Mouse (Mus musculus) left cerebral cortex, adult 2 months (tissue): Measurements from ENCODE around the gene Gucy2d. TPM values are rescaled to one million over a fixed set of nuclear protein-coding genes. Genes with fewer than 3 reads are reported as not detected.

Experiments used
- DNase-seq, 2 experiments: peaks; one replicate each; pipeline ENCODE4 v3.0.0; 2021 to 2022; ENCODE audit warnings: low spot score in 2 of 2, mixed read lengths in 1 of 2; ENCODE audit errors: extremely low spot score in 1 of 2
- H3K27ac ChIP-seq: fragments of 200-600 bp; 2 replicates; pipeline ENCODE4 v1.8.1; 2022
- H3K4me3 ChIP-seq: fragments of 200-600 bp; 2 replicates; pipeline ENCODE4 v1.8.1; 2022
- CTCF ChIP-seq: fragments of 200-600 bp; IDR thresholded peaks from 2 replicates; pipeline ENCODE4 v1.8.1; 2022; ENCODE audit warnings: antibody characterized with exemption, mild to moderate bottlenecking, moderate library complexity
- intact Hi-C: fragments of 180-260 bp; cut with DNase I; formaldehyde crosslinking; loops from one replicate; pipeline ENCODE4 v1.15.1; 2025
- total RNA-seq, 2 experiments: library from RNA; stranded (reverse); gene quantifications; 2 replicates each; pipeline ENCODE4 v1.2.3; 2021

Gene Gucy2d
- total RNA-seq, 2 experiments from 2014 or later = not detected

- DNase-seq = no peak
- intact Hi-C loops = no loop called here
- TF ChIP-seq CTCF = no peak
- H3K27ac ChIP-seq = no peak overlapping the region
- H3K4me3 ChIP-seq = no peak overlapping the region
Observed at GRCm38 (mm10) chr7:98454397-98455120, 14.3 kb downstream of the Gucy2d start.

DNA sequence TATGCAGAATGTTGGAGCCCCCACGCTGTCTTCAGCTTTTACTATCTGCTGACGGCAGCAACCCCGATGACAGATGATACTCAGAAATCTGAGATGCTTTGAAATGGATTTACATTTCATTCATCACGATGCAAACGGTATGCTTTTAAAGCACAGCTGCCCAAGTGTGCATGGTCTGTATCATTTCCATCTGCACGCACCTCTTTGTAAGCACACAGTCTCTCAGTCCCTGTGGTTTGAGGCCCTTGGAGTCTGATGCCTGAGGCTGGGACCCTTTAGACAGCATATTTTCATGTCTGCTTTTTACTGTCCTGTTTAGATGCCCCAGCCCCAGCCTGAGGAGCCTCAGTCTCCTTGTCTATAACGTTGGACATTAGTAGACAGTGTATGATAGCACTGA lies 20.1 kb downstream of the Gucy2d start:
- DNase-seq = no peak
- H3K4me3 ChIP-seq = no peak overlapping the region
- intact Hi-C loops = no loop called here
- no peak for TF ChIP-seq CTCF
- no peak overlapping the region for H3K27ac ChIP-seq

- TF ChIP-seq CTCF = no peak
- no peak for DNase-seq
- no peak overlapping the region for H3K27ac ChIP-seq
- H3K4me3 ChIP-seq = no peak overlapping the region
- intact Hi-C loops = no loop called here
Observed at GRCm38 (mm10) chr7:98469089-98469488, 28.9 kb downstream of the Gucy2d start.

DNA sequence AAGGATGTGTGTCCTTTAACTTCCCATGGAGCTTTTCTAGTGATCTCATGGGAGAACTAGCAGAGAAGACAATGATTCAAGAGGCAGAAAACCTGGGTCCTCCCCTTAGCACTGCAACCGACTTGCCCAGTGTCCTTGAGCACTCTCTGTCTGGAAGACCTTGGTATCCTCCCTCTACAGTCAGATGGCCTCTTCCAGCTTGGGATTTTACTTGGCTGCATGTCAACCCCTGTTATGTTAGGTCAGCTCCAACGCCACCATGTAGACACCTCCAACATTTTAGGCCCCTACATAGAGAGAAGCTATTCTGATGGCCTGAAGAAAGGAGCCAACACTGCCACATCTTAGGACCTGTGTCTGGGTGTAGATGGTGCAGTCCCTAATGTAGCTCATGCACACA lies 32.3 kb downstream of the Gucy2d start:
- no peak for DNase-seq
- intact Hi-C loops = loop anchor here (10.0 kb wide), 1 partner anchor 302 kb away; no protein-coding TSS in a partner anchor
- no peak for TF ChIP-seq CTCF

DNA sequence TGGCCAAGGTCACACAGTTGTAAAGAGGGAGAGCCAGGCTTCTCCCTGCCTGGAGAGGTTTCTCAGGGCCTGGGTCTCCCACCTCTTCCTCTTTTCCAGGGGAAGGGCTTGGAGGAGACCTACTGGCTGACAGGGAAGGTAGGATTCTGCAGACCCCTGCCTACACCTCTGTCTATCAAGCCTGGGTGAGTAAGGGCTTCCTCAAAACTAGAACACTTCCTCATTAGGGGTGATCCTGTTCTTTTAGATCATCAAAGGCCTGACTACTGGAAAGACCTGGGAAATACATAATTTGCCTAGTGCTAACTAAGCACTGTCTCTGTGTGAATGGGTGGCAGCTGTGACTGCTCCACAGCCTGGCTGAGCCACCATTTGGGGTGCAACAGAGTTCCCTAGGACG lies 34.3 kb downstream of the Gucy2d start:
- no peak for TF ChIP-seq CTCF
- Histone ChIP-seq H3K4me3 (no peak overlapping the region), H3K27ac (no peak overlapping the region)
- DNase-seq = no peak
- intact Hi-C loops = loop anchor here (10.0 kb wide), 1 partner anchor 300 kb away; no protein-coding TSS in a partner anchor

More for the DNA sequence above, 32.3 kb downstream of the Gucy2d start:
- Histone ChIP-seq H3K27ac (no peak overlapping the region), H3K4me3 (no peak overlapping the region)

- intact Hi-C loops = loop anchor here (10.0 kb wide), 1 partner anchor 298 kb away; no protein-coding TSS in a partner anchor
- no peak for TF ChIP-seq CTCF
- no peak for DNase-seq
- H3K27ac ChIP-seq = no peak overlapping the region
- H3K4me3 ChIP-seq = no peak overlapping the region
Observed at GRCm38 (mm10) chr7:98477153-98477552, 36.9 kb downstream of the Gucy2d start.

GRCm38 (mm10) chr7:98480481-98480880 lies 40.3 kb downstream of the Gucy2d start:
- Histone ChIP-seq H3K27ac (no peak overlapping the region), H3K4me3 (no peak overlapping the region)
- intact Hi-C loops = loop anchor here (5.0 kb wide), 1 partner anchor 217 kb away; no protein-coding TSS in a partner anchor
- TF ChIP-seq CTCF = no peak
- DNase-seq = no peak

DNA sequence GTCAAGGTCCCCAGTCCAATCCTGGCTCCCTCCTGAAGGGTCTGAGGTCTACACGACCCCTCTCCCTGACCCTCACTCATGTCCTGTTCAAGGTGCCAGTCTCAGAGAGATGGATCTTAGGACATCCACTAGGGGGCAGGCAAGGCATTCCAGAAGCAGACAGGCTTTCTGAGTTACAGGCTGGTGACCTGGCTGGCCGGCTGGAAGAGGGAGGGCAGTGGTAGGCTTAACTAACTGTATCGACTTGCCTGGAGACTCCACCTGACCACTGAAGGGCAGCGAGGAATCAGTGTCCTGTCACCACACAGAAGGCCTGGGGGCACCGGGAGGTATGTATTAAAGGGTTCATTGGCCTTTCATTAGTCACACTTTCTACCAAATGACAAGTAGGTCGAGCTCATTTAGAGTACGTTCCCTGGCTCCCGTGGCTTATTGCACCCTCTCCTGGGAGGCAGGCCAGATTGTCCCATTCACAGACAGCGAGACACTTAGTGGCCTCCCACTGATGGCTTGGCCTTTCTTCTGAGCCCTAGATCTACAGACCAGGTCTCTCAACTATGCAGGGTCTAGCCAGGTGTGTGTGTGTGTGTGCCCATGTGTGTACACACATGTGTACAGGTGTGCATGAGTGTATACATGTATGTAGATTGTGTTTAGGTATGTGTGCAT lies 41.0 kb downstream of the Gucy2d start:
- intact Hi-C loops = loop anchor here (1.0 to 5.0 kb wide), 3 partner anchors 108 to 216 kb away; no protein-coding TSS in a partner anchor
- no peak overlapping the region for H3K4me3 ChIP-seq
- DNase-seq = peak; percentile 65 to 77
- peak; percentile 96 for TF ChIP-seq CTCF
- H3K27ac ChIP-seq = no peak overlapping the region

DNA sequence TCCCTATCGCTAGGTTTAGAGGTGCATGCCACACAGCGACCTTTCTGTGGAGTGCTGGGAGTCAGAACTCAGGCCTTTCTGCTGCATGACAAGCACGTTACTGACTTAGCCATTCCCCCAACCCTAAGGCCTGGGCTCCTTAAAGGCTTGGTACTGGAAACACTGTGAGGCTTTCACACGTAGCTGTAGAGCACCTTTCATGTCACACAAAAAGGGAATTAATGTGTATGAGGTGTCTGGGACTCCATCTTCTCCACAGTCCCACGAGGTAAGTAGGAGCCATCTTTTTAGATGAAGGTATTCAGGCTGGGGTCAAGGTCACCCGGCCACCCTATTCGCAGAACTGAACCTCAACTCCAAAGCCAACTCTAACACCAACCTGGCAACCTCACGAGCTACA lies 41.6 kb downstream of the Gucy2d start:
- DNase-seq = no peak
- Histone ChIP-seq H3K27ac (no peak overlapping the region), H3K4me3 (no peak overlapping the region)
- no peak for TF ChIP-seq CTCF
- intact Hi-C loops = loop anchor here (1.0 to 5.0 kb wide), 4 partner anchors 107 to 215 kb away; partner anchors contain the start of gene Emsy

- Histone ChIP-seq H3K27ac (peak overlapping the region; percentile 1; the same call in 1 of the 2 replicates), H3K4me3 (no peak overlapping the region)
- DNase-seq = no peak
- intact Hi-C loops = loop anchor here (2.0 to 5.0 kb wide), 2 partner anchors 174 to 215 kb away; partner anchors contain the start of gene Emsy
- no peak for TF ChIP-seq CTCF
Observed at GRCm38 (mm10) chr7:98482551-98483267, 42.5 kb downstream of the Gucy2d start.

DNA sequence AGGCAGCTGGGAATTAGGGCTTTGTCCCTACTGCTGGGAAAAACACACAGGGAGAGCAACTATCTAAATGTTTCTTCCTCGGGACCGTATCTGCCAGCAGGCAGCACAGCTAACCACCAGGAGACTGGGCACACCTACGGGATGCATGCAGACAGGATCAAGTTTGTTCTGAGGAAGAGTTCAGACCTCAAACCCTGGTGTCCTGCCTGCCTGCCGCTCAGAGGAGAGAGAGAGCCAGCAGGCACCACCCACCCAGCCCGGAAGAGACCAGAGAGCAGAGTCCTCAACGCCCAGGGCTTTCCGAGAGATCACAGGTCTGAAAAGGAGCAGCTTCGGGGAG lies 43.0 kb downstream of the Gucy2d start:
- Histone ChIP-seq H3K4me3 (no peak overlapping the region), H3K27ac (peak overlapping the region; percentile 1; the same call in 1 of the 2 replicates)
- DNase-seq = no peak
- intact Hi-C loops = loop anchor here (2.0 to 5.0 kb wide), 2 partner anchors 174 to 214 kb away; partner anchors contain the start of gene Emsy
- no peak for TF ChIP-seq CTCF
